Mouse (Mus musculus) kidney, adult 9 months (tissue): ENCODE results near the gene Usp46.

ENCODE experiments used
- DNase-seq: peaks from one replicate; pipeline ENCODE4 v3.0.0; 2022

The Usp46 gene

GRCm38 (mm10) chr5:74068714-74069321 is 587 bp upstream of the Usp46 start:
- DNase-seq, result peak; percentile 91

- DNase-seq, result no peak
Measured at GRCm38 (mm10) chr5:74067346-74067745, 885 bp downstream of the Usp46 start.

GRCm38 (mm10) chr5:74066416-74067115 is 1.7 kb downstream of the Usp46 start:
- peak; percentile 54 for DNase-seq

GRCm38 (mm10) chr5:74065565-74066275 is 2.5 kb downstream of the Usp46 start:
- no peak for DNase-seq

GRCm38 (mm10) chr5:74064844-74065243 is 3.4 kb downstream of the Usp46 start:
- DNase-seq, result no peak

GRCm38 (mm10) chr5:74063226-74063747 is 4.9 kb downstream of the Usp46 start:
- DNase-seq, result peak; percentile 64

GRCm38 (mm10) chr5:74062266-74062665 is 6.0 kb downstream of the Usp46 start:
- no peak for DNase-seq

GRCm38 (mm10) chr5:74061408-74062047 is 6.7 kb downstream of the Usp46 start:
- DNase-seq, result no peak

- DNase-seq, result no peak
Measured at GRCm38 (mm10) chr5:74052171-74052909, 15.9 kb downstream of the Usp46 start.

- peak; percentile 73 for DNase-seq
Measured at GRCm38 (mm10) chr5:74051394-74052170, 16.6 kb downstream of the Usp46 start.

GRCm38 (mm10) chr5:74050903-74051302 is 17.3 kb downstream of the Usp46 start:
- DNase-seq, result no peak

GRCm38 (mm10) chr5:74048846-74049495 is 19.3 kb downstream of the Usp46 start:
- no peak for DNase-seq

- no peak for DNase-seq
Measured at GRCm38 (mm10) chr5:74044591-74044990, 23.6 kb downstream of the Usp46 start.

- no peak for DNase-seq
Measured at GRCm38 (mm10) chr5:74042796-74043340, 25.4 kb downstream of the Usp46 start.

GRCm38 (mm10) chr5:74040541-74040940 is 27.7 kb downstream of the Usp46 start:
- DNase-seq, result no peak

- DNase-seq, result no peak
Measured at GRCm38 (mm10) chr5:74035454-74035853, 32.8 kb downstream of the Usp46 start.

GRCm38 (mm10) chr5:74034177-74034576 is 34.1 kb downstream of the Usp46 start:
- DNase-seq, result no peak

- no peak for DNase-seq
Measured at GRCm38 (mm10) chr5:74029787-74030186, 38.4 kb downstream of the Usp46 start.

GRCm38 (mm10) chr5:74028691-74029479 is 39.3 kb downstream of the Usp46 start:
- DNase-seq, result no peak

GRCm38 (mm10) chr5:74028221-74028620 is 40.0 kb downstream of the Usp46 start:
- DNase-seq, result no peak
